Mouse (Mus musculus) kidney, postnatal 25 days (tissue): Measurements from ENCODE around the gene Bola3.

ENCODE experiments used
- DNase-seq, 2 experiments: peaks; one replicate each; pipeline ENCODE4 v3.0.0; 2021; ENCODE audit warnings: mixed read lengths in 2 of 2

Gene Bola3

GRCm38 (mm10) chr6:83349274-83349958 is 469 bp downstream of the Bola3 start:
- peak; percentile 90 to 92 for DNase-seq

GRCm38 (mm10) chr6:83350172-83350571 is 1.2 kb downstream of the Bola3 start:
- DNase-seq: no peak

GRCm38 (mm10) chr6:83350851-83351405 is 2.0 kb downstream of the Bola3 start:
- DNase-seq: no peak

GRCm38 (mm10) chr6:83351490-83352160 is 2.7 kb downstream of the Bola3 start:
- no peak for DNase-seq

GRCm38 (mm10) chr6:83352666-83353410 is 3.9 kb downstream of the Bola3 start:
- no peak for DNase-seq

GRCm38 (mm10) chr6:83354856-83355781 is 6.2 kb downstream of the Bola3 start:
- peak; percentile 37 to 67 for DNase-seq

GRCm38 (mm10) chr6:83356569-83357138 is 7.7 kb downstream of the Bola3 start:
- peak; percentile 81 to 90 for DNase-seq

- DNase-seq: no peak
These were observed 8.5 kb downstream of the Bola3 start for GRCm38 (mm10) chr6:83357436-83357835.

- no peak for DNase-seq
These were observed 12.7 kb downstream of the Bola3 start for GRCm38 (mm10) chr6:83361523-83362248.

GRCm38 (mm10) chr6:83363075-83363474 is 14.1 kb downstream of the Bola3 start:
- no peak for DNase-seq

GRCm38 (mm10) chr6:83370316-83370965 is 21.5 kb downstream of the Bola3 start:
- no peak for DNase-seq

GRCm38 (mm10) chr6:83371350-83371749 is 22.4 kb downstream of the Bola3 start:
- DNase-seq: no peak

GRCm38 (mm10) chr6:83373704-83374300 is 24.9 kb downstream of the Bola3 start:
- DNase-seq: no peak

GRCm38 (mm10) chr6:83381510-83382491 is 32.9 kb downstream of the Bola3 start:
- no peak for DNase-seq

- no peak for DNase-seq
These were observed 36.7 kb downstream of the Bola3 start for GRCm38 (mm10) chr6:83385569-83386090.

- peak; percentile 32 to 64 for DNase-seq
These were observed 43.3 kb downstream of the Bola3 start for GRCm38 (mm10) chr6:83392166-83392780.

GRCm38 (mm10) chr6:83394122-83394521 is 45.2 kb downstream of the Bola3 start:
- DNase-seq: no peak

GRCm38 (mm10) chr6:83395544-83396229 is 46.7 kb downstream of the Bola3 start:
- DNase-seq: no peak
